In genomic region chr4:82643022-82643733, GRCm38 (mm10) we compare ENCODE assay signal across 8 mouse cellular contexts.
DNase-seq lines count a peak whose midpoint lies in the region; ATAC-seq and TF ChIP-seq lines count a peak whose summit lies in the region.

No protein-coding gene starts in this region.

- 61% methylated on average over 6 of the region's 6 CpGs for WGBS in kidney, embryonic 14.5 days
- WGBS in embryonic facial prominence, embryonic 12.5 days: 67% methylated on average over 6 of the region's 6 CpGs
- WGBS in hindbrain, postnatal 0 days: 33% methylated on average over 6 of the region's 6 CpGs
- WGBS in stomach, embryonic 14.5 days: 54% methylated on average over 6 of the region's 6 CpGs

- H3K9me3 ChIP-seq in kidney, embryonic 14.5 days (ENCODE audit: control insufficient read depth, low read length): no peaks in the 10 kb centered on the region
- no peaks in the 10 kb centered on the region for H3K9me3 ChIP-seq in embryonic facial prominence, embryonic 12.5 days
- H3K9me3 ChIP-seq in hindbrain, postnatal 0 days (ENCODE audit: low read length): no peaks in the 10 kb centered on the region
- no peaks in the 10 kb centered on the region for H3K9me3 ChIP-seq in stomach, embryonic 14.5 days (ENCODE audit: control insufficient read depth, low read depth, low read length)

- no peaks in the 10 kb centered on the region for H3K4me1 ChIP-seq in kidney, embryonic 14.5 days (ENCODE audit: control insufficient read depth, insufficient read depth, low read length)
- no peaks in the 10 kb centered on the region for H3K4me1 ChIP-seq in embryonic facial prominence, embryonic 12.5 days
- peaks cover 6% of the 10 kb centered on the region; the same call in 1 of the 2 replicates for H3K4me1 ChIP-seq in hindbrain, postnatal 0 days (ENCODE audit: insufficient read depth, low read length)
- no peaks in the 10 kb centered on the region for H3K4me1 ChIP-seq in stomach, embryonic 14.5 days (ENCODE audit: control insufficient read depth, insufficient read depth, low read length)

- peak; percentile 87 for TF ChIP-seq CTCF in hindbrain, postnatal 0 days (IDR thresholded peaks at IDR 0.05; ENCODE audit: low read depth)

- H3K9ac ChIP-seq in kidney, embryonic 14.5 days (ENCODE audit: low read depth, low read length): no peak overlapping the region
- H3K9ac ChIP-seq in embryonic facial prominence, embryonic 12.5 days: no peak overlapping the region
- H3K9ac ChIP-seq in hindbrain, postnatal 0 days (replicated peaks; ENCODE audit: low read length): no peak overlapping the region
- no peak overlapping the region for H3K9ac ChIP-seq in stomach, embryonic 14.5 days (replicated peaks; ENCODE audit: low read depth, low read length)

- H3K4me2 ChIP-seq in kidney, embryonic 14.5 days (replicated peaks; ENCODE audit: low read depth, low read length): no peak overlapping the region
- no peak overlapping the region for H3K4me2 ChIP-seq in embryonic facial prominence, embryonic 12.5 days (replicated peaks)
- 0 out of 2 replicates have a peak overlapping the region, but pooled peaks have one; percentile 7 for H3K4me2 ChIP-seq in hindbrain, postnatal 0 days (ENCODE audit: low read depth, low read length)
- no peak overlapping the region for H3K4me2 ChIP-seq in stomach, embryonic 14.5 days (replicated peaks; ENCODE audit: low read depth, low read length)

- ATAC-seq in kidney, embryonic 14.5 days (ENCODE audit: low FRiP score, low TSS enrichment): peak; percentile 64; the same call in 1 of the 2 replicates
- peak; percentile 71; the same call in 1 of the 2 replicates for ATAC-seq in embryonic facial prominence, embryonic 12.5 days (ENCODE audit: insufficient number of reproducible peaks, insufficient read depth, low FRiP score, low TSS enrichment)
- ATAC-seq in hindbrain, postnatal 0 days: peak; percentile 92
- peak; percentile 37; the same call in 1 of the 2 replicates for ATAC-seq in stomach, embryonic 14.5 days (ENCODE audit: insufficient number of reproducible peaks, insufficient read depth, low FRiP score, low read depth)

- DNase-seq in kidney, adult 18-20 months: no peak
- peak; percentile 46 for DNase-seq in R1 (ENCODE audit: low read depth, low spot score)
- peak; percentile 84 for DNase-seq in hindbrain, postnatal 0 days (ENCODE audit: low spot score)
- DNase-seq in lung, postnatal 4 days: peak; percentile 32 to 55
- DNase-seq in B cell, adult 2 months: no peak

- no peaks in the 10 kb centered on the region for H3K27me3 ChIP-seq in kidney, embryonic 14.5 days (ENCODE audit: control insufficient read depth, insufficient read depth, low read length)
- no peaks in the 10 kb centered on the region for H3K27me3 ChIP-seq in embryonic facial prominence, embryonic 12.5 days
- no peaks in the 10 kb centered on the region for H3K27me3 ChIP-seq in hindbrain, postnatal 0 days (ENCODE audit: insufficient read depth, low read length)
- H3K27me3 ChIP-seq in stomach, embryonic 14.5 days (ENCODE audit: control insufficient read depth, insufficient read depth, low read length): no peaks in the 10 kb centered on the region

- H3K4me3 ChIP-seq in kidney, embryonic 14.5 days (ENCODE audit: low read length): no peak overlapping the region
- H3K4me3 ChIP-seq in embryonic facial prominence, embryonic 12.5 days: no peak overlapping the region
- no peak overlapping the region for H3K4me3 ChIP-seq in hindbrain, postnatal 0 days (ENCODE audit: low read length)
- no peak overlapping the region for H3K4me3 ChIP-seq in stomach, embryonic 14.5 days (ENCODE audit: low read depth, low read length)

- no peak overlapping the region for H3K27ac ChIP-seq in kidney, embryonic 14.5 days (ENCODE audit: low read depth, low read length)
- no peak overlapping the region for H3K27ac ChIP-seq in embryonic facial prominence, embryonic 12.5 days
- peak overlapping the region; percentile 70 for H3K27ac ChIP-seq in hindbrain, postnatal 0 days
- no peak overlapping the region for H3K27ac ChIP-seq in stomach, embryonic 14.5 days (ENCODE audit: low read length)

- no peaks in the 10 kb centered on the region for H3K36me3 ChIP-seq in kidney, embryonic 14.5 days (ENCODE audit: control insufficient read depth, insufficient read depth, low read length)
- H3K36me3 ChIP-seq in embryonic facial prominence, embryonic 12.5 days: no peaks in the 10 kb centered on the region
- H3K36me3 ChIP-seq in hindbrain, postnatal 0 days (ENCODE audit: insufficient read depth, low read length): no peaks in the 10 kb centered on the region
- H3K36me3 ChIP-seq in stomach, embryonic 14.5 days (ENCODE audit: control insufficient read depth, insufficient read depth, low read length): no peaks in the 10 kb centered on the region

Comparison
In these comparisons a context has a peak if more than half of its experiments do, and no peak if none do; other contexts are left out.
1. ATAC-seq: peak in every context shown above with its lines; median percentile 92 in hindbrain, postnatal 0 days; 71 in embryonic facial prominence, embryonic 12.5 days; 64 in kidney, embryonic 14.5 days; 37 in stomach, embryonic 14.5 days.
2. DNase-seq: peak in R1 (single experiment), hindbrain, postnatal 0 days (single experiment) and lung, postnatal 4 days (2 of 2); none in kidney, adult 18-20 months (single experiment) and B cell, adult 2 months (0 of 2).